Mouse (Mus musculus) lung, postnatal 10 days (tissue): ENCODE measurements at regions not wholly inside any gene's neighbourhood (a gene's known extent, or its start where the extent isn't known, plus 50 kb on each side); places are given as distances from the start of the nearest gene placed in this dataset.

Experiments
- DNase-seq: peaks from one replicate; pipeline ENCODE4 v3.0.0; 2021

DNA sequence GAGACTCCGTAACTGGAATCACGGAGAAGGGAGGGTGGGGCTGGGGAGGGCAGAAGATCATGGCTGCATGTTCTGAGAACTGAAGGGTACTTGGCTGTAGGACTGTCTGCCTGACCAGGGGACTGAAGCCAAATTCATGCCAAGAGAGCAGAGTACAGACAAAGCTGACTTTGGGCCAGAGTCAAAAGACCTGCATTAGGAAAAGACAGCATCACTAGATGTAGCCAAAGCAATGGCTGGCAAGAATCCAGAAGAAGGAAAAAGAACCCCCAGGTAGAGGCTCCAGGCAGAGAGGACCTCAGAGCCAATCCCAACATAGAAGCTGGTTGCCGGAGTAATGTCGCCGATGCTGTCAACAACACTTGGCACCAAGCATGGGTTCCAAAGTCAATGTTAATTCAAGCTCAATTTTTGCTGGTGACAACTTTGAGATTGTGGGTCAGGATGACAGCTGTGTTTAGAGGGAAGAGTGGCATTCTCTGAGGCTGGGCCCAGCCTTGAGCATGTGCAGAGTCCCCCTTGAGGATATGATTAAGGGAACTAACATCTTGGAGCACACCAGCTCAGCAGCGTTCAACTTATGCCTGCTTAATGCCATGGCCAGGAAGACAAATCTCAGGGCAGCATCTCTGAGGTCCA lies 124.7 kb downstream of the Erv3 start:
- peak; percentile 19 for DNase-seq

DNA sequence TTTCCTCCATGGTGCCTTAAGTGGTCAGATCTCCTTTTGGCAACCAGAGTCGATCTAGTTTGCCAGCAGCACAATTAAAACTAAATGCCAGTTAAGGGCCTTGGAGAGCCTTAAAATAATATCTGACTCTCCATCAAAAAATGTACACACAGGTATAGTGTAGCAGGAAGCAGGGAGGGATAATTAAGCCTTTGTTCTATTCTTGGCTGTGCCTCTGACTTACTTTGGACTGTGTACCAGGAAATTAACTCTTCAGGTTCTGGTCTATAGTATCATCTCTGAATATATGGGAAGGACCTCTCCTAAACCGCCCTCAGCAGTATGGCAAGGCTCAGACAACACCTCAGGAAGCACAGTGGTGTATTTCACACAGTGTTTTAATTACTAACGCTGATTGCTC lies 133.0 kb downstream of the Erv3 start:
- DNase-seq, result no peak

DNA sequence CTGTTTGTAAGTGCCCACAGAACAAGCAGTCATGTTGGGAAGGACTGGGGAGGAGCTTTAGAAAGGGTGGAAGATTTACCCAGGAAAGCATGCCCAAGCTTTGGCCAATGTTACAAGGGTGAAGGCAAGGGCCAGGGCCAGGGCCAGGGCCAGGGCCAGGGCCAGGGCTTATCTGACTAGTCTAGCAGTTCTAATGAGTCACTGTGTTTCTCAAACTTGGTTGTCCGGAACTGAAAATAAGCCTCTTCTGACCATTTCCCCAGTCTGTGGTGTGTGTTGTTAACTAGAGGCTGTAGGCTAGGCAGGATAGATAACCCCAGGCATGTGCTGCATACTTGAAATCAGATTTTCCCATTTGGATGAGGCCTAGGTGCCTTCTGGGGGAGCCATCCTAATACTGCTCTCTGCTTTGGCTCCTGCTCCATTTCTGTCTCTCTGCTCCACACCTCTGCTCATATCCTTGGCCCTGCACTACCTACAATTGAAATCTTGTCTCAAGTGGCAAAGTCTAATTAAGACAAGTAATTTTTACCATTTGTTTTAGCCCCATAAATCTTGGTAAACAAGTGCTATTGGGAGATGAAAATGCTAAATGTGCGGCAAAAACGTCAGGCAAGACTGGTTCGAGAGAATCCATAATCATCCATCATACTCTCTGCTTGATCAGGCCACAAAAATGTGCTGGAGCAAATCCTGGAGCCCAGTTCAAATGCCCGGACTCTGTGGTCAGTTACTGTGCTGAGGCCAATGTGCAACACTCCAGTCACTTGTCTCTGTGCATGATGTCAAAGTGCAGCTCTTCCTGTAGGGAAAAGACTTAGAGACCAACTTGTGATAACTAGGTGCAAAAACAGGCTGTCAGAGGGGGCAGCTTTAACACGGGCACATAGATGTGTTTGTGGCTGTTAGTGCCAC lies 137.7 kb downstream of the Erv3 start:
- DNase-seq, result no peak

DNA sequence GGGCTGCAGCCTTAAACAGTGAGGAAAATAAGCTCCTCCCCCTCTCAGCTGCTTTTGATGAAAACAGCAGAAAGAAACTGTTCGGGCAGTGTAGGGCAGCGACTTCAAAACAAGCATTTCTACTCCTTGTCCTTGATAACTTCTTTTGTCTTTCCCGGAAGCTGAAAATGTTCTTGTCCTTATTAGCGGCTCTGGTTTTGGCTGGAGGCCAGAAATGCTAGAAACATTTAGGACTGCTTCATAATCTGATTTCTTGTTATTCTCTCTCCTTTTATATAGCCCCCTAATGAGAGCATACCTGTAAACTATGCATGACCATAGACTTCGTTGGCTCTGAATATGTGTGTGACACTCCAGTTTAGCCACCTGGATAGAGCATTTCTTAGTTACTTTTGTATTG lies 142.0 kb downstream of the Erv3 start:
- DNase-seq, result peak; percentile 17

DNA sequence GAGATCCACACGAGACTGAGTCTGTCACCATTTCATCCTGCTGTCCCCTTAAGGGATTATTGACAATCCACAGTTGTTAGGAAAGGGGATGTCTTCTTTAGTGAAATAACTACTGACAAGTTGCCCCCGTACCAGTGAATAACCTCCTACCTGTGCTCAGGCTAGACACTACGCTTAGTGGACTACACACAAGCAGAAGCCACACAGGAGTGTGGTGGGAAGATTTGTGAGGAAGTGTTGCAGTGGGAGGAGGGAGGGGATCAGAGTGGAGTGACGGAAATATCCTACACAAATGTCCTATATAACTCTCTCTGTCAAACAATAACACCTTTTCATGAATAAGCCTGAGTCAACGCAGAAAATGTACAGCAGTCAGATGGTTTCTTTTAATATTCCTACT lies 142.7 kb downstream of the Erv3 start:
- no peak for DNase-seq

DNA sequence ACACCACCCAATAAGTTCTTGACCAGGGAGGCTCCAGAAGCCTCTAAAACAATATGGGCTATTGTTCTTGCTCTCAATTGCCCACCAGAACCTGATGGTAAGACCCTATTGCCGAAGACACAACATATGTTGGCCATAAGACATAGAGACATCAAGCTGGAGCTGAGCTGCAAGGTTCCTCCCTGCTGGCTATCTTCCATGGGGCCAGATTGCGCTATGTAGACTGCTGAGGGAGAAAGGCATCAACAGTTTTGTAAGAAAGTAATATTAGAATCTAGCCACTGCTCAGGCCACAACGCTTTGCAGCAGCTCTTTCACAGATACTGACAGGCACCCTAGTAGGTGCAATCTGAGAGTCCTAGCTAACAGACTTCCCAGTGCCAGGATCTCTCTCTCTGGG lies 144.2 kb downstream of the Erv3 start:
- no peak for DNase-seq

DNA sequence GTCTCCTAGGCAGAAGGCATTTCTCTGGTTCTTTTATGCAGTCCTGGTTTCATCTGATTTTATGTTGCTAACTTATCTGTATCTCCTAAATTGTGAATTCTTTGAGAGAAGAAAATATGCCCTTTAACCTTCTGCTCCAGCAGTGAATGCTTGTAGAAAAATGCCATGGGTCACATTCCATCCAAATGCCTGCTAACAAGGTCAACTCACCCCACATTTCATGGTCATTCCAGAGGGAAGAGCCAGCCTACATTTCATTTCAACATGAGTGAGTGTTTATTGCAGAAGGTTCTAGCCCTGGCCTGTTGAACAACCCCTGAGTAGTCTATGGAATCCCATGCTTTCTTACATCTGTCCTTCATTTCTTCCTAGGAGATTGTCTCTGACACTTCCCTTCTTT lies 147.7 kb downstream of the Erv3 start:
- DNase-seq, result no peak

DNA sequence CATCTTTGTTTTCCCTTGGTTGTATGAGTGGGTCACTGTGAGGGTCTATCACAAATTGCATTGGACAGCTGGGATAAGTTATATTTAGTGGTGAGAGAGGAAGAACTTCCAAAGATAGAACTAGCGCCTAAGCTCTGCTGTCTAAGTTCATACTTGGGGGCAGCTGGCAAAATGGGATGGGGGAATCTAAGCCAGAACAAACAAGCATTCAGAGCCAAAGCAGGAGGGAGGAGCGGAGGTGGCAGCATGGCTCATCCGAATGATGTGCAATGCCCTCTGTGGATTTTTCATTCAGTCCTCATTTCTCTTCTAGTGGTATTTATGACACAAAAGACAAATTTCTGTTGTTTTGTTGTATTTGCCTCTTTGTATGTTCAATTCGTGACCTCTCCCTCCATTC lies 144.5 kb upstream of the Adra1d start:
- peak; percentile 17 for DNase-seq

DNA sequence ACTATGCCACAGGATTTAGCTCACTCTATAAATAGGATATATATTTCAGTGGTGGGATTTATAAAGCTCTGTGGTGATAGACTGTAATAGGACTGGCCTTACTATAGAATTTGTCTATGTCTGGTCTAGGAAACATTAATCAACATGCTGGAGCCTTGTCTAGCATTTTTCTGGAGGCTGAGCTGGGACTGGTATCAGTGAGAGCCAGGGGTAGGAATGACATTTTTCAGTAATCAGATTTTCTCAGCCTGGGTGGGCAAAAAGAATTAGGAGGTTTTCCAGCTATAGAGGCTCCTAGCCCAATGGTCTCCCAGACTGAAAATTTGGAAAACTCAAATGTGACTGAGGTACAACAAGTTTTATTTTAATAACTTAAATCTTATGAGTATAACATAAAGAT lies 142.3 kb upstream of the Adra1d start:
- no peak for DNase-seq

DNA sequence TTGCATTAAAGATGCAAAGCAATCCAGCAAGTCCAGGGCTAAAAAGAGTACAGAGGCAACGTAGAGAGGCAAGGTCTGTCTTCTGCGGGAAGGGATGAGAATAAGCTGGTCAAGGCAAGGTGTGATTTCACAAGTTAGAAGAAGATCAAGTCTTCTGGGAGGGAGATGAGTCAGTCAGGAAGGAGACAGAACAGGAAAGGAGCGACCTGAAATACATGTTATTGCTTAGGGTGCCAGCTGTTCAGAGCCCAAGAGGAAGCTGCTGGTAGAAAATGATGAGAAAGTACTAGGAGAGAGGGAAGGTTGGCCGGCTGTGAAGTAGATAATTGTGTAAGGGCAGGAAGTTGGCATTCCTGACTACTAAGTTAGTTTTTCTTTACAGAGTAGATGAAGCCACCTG lies 140.1 kb upstream of the Adra1d start:
- DNase-seq, result no peak

DNA sequence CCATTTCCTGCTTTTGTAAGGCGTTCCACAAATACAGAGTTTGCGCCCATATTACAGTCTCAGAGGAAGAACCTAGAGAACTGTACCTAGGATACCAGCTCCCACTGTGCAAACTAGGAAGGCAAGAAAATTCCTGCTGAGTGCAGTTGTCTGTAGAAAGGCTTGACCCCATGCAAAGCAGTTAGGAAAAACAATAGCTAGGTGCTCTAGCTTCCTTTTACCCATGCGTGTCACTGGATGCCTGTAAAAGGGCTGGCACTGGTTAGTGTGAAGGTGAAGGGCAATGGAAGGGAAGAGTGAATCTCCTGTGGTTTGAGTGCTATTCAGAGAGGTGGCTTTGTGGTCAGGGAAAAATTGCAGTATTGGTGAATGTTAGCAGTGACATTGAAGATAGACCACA lies 137.7 kb upstream of the Adra1d start:
- no peak for DNase-seq

DNA sequence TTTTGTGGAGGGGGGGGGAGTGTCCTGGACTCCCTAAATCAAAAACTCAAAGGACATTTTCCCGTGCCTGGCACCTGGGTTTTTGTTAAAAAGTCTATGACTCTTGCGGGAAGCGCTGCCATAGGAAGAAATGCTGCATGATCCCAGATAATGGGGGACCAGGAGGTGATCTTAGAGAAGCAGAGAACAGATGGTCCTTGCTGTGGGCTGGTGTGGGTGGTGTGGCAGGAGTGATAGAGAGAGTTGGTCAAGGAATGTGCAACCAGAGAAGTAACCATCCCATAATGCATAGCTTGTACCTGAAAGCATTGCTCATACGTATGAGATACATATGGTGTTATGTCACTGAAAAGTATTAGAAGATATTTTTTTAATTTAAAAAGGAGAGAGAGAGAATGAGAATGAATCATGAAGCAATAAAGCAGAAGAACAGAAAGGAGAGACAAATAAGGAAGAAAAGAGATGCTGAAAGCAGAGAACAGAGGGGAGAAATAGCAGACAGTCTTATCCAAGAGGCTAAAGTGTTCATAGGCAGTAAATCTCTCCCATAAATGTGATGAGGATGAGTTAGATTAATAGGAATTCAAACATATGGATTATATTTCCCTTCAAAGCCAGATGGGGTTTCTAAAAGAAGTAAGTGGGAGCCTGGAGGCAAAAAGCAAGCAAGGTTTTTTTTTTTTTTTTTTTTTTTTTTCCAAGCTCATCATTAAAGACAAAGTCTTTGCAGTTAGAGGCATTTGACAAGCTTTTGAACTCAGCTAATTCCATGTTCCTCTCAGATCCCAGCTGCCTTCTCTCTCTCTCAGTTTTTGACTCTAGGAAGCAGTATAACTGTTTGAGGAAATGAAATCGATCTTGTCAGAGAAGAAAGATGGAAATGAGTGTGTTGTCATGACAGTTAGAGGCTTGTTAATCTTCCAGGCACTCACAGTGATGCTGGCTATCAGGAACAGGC lies 136.2 kb upstream of the Adra1d start:
- no peak for DNase-seq

DNA sequence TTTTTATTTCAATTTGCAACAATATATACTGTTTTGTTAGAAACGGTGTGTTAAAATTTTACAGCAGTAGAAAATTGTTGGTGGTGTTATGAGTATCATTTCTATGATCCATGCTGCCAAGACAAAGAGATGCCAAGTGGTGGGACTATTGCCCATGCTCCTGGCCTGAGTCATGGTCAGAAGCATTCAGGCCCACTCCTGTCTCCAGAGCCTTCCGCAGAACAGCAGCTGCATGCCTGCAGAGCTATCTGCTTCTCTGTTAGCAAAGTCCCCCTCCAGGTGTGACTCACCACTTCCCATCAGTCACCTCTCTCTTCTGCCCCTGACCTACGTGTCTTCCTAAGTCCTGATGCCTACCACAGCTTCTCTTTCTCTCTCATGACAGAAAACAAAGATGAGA lies 134.2 kb upstream of the Adra1d start:
- DNase-seq, result no peak

DNA sequence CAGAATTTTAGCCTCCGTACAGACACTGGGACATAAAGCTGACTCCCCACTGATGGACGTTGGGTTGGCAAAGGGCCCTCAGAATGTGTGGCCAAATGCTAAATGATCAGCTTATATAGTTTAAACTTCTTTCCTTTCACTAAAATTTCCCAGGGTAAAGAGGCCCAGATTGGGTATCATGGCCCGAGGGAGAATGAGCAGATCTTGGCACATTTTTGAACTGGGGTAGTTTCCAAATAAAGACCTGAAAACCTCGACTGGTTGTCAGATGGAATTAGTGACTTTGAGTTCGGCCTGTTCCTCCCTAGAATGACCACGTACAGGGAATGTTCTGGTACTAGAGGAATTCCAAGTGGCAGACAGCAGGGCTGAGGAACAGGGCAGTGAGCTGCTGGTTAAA lies 127.9 kb upstream of the Adra1d start:
- DNase-seq, result no peak

DNA sequence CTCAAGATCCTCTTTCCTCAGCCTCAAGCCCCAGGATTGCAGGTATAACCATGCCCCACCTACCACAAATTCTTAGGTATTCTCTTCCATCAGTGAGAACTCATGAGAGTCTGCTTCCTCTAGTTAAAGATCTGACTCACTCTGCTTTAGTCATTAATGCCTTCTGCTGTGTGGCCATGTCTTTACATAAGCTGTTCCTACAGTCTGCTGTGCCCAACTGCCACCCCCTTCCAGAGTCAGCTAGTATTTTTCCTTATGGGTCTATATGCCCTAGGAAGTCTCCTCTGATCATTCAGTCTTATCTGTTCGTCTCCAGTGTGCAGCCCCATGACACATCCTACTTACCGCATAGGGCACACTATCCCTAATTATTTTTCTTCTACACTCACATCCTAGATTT lies 126.2 kb upstream of the Adra1d start:
- no peak for DNase-seq

DNA sequence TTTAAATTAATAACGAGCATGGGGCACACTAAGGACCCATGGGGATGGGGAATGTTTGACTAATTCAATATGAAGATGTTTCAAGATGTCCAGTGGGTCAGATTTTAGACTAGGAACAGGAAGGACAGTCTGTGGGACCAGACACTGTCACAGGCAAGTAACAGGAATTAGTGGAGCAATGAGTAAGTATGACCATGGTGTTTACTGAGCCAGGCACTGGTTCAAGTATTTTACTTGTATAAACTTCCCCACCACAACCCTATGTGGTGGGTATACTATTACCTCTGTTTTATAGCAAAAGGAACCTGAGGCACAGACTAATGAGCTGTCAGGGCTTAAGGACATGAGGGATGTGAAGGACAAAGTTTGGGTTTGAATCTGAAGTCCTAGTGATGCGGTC lies 125.4 kb upstream of the Adra1d start:
- DNase-seq, result no peak

DNA sequence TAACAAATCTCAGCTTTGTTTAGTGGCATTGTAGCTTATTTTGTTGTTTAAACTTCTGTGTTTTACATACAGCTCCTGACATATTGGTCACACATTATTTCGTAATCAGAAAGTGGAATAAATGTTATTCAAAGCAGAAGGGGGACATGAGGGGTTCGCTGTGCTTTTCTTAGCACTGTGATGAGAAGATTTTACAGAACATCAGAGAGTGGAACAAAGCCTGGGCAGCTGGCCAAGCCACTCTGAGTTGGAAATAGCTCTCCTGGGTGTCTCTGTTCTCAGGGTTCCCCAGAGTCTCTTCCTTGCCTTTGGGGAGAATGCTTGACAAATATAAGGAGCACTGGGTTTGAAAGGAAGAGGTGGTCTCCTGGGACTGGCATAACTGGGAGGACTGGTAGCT lies 124.7 kb upstream of the Adra1d start:
- peak; percentile 59 for DNase-seq

DNA sequence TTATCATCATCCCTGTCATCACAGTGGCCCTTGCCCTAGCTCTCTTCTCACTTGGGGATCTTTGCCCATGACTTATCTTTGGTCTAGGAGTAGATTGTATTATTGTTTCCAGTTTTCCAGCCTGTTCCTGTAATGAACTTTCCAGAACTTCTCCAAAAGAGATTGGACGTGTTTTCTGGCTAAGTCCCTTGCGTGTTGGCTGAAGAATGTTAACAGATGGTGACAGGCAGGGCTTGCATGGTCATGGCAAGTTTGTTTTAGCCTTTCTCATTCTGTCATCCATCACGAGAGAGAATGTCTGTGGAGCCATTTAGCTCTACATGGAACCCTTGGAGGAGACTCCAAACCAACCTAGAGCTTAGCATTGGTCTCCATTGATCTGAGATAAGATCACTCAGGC lies 123.2 kb upstream of the Adra1d start:
- peak; percentile 13 for DNase-seq

DNA sequence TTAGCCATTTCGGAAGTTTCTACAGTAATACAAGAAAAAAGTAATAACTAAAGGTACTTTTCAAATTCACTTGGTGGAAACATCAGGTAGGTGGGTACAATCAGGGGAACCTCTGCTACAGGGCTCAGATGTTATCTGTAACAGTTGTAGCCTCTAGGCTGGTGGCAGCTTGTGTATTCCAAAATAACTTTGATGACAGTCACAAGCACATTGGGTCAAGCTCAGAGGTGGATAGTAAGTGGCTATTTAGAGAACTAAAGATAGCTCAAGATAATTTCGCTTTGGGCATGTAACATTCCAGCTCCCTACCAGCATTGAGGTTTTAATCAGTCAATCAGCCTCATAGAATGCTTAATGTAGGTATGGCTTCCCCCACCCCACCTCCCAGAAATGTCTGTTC lies 121.7 kb upstream of the Adra1d start:
- no peak for DNase-seq

DNA sequence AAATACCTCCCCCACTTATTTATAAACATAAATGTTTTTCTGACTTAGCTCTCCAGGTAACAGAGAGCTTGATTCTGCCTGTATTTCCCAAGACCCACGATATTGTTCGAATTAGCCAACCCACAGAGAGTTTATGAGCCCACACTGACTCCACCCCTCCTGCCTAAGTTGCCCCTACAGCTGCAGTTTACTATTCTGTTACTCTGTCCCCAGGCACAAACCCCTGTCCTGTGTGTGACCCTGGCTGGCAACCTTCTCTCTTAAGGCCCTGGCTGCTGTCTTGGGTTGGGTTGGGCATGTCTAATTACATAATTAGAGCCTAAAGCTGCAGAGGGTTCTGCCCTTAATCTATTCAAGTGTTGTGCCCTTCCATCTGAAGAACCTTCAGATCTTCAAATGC lies 116.4 kb upstream of the Adra1d start:
- DNase-seq, result no peak

DNA sequence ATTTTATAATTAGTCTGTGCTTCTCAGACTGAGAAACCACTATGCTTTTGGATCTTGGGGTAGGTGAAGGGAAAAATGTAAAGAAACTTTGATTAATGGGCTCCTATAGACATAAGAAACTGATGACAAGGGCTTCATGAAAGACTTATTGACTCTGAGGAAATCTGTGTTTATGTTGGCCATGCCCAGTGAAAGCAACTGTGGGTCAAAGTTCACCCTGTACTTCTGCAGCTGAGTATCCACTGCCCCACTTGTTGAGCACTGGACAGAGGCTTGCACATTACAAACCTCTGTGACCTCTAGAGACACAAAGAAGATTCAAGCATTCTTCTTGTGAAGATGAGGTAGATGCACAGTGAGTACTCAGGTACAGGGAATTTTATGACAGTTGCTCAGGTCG lies 114.7 kb upstream of the Adra1d start:
- DNase-seq, result no peak

DNA sequence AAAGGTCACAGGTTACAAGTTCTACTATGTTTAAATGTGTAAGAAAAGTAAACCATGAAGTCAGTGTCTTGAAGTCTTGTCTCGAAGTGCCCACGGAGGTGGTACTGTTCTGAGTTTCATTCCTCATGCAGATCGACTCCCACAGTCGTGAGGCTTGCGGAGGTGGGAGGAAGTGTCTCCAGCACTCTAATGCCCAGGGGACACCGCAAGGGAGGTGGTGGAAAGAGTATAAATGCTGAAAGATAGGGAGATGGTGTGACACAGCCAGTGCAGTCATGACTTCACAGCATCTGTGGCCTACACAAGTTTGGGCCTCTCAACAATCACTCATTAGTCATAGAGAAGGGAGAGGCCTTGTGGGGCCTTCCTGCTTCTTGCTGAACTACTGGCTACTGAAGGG lies 112.8 kb upstream of the Adra1d start:
- no peak for DNase-seq

DNA sequence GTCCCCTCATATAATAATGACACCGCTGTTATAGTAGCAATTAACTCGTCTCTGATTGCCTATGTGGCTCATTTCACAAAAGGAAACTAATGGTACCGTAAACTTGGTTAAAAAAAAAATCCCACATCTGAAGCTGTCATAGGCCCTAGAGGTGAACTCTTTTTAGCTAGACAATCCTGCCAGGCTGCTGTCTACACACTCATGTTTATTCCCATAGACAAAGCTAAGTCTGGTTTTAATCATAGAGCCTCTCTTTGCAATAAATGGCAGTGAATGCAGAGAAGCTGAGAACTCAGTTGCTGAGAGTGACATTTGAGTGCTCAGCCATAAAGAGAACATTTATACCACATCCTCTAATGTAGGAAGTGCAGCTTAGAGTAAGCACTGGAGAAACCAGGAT lies 111.3 kb upstream of the Adra1d start:
- no peak for DNase-seq

DNA sequence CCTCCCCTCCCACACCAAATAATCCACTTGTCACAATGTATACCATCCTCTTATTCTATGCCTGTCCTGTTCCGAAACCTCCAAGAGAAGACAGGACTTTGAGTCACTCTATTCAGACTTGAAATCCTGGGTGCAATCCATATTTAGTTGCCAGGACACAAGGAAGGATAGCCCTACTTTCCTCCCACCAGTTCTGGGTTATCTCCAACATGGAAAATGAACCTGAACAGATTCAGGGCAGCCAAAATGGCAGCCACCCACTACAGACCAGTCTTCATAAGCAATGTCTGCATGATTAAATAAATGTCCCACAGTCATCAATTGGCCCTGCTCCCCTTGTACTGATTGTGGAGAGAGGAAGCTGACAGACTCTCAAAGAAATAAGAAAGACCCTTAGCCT lies 110.6 kb upstream of the Adra1d start:
- no peak for DNase-seq
